Mouse (Mus musculus) heart, adult 9 months (tissue): ENCODE measurements around the gene Tmem184c.

Experiments used
- DNase-seq, 2 experiments: peaks; one replicate each; pipeline ENCODE4 v3.0.0; 2022; ENCODE audit warnings: low spot score in 2 of 2

Gene Tmem184c

DNA sequence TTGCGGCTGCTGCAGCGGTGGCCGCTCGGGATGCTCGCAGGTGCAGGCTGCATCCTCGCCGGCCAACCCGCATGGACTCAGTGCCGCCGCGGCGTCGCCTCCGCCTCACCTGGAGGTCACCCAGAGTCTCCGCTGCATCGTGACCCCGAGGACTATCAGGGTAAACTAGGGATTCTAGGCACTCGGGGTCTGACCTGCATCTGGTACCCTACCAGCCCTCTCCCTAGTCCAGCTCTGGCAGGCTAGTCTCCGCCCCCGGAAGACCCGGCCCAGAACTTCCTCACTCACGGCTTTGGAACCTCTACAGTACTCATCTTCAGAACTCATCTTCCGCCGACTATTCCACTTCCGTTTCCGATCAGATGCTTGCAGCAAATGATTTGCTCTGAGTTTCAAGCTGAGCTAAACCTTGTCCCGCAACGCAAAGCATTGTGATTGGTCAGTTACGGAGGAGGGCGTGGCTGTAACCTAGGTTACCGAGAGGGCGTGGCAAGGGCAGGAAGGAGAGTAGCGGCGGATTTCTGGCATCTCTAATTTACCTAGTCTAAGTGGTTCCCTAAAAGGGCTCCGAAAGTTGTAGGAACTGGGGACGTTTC, at the start of gene Tmem184c:
Gene Tmem184c, minus strand, starts transcription at position 325 of the 596 bp plus-strand sequence.
- DNase-seq = peak; percentile 97 to 98

DNA sequence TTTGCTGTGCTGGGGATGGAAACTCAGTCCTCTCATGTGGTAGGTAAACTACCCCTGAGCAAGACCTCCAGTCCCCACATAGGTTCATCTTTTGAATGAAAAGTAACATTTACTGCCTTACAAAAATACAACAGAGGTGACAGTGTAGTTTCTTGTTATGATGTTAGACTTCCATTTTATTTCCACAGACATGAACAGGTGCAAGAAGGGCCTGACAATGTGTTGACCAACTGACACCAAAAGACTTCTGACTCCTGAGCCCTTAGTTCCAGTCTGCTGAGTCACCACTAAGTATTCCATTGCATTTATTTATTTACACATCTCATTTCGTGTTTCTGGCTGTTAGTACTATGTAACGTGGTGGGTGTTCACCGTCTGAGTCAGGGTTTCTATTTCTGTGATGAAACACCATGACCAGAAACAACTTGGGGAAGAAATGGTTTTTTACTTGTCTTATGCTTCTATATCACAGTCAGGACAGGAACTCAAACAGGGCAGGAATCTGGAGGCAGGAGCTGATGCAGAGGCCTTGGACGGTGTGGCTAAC, 49.1 kb upstream of the Tmem184c start:
- DNase-seq = no peak

GRCm38 (mm10) chr8:77658356-77658755, 47.9 kb upstream of the Tmem184c start:
- no peak for DNase-seq

GRCm38 (mm10) chr8:77650646-77651190, 40.2 kb upstream of the Tmem184c start:
- no peak for DNase-seq

DNA sequence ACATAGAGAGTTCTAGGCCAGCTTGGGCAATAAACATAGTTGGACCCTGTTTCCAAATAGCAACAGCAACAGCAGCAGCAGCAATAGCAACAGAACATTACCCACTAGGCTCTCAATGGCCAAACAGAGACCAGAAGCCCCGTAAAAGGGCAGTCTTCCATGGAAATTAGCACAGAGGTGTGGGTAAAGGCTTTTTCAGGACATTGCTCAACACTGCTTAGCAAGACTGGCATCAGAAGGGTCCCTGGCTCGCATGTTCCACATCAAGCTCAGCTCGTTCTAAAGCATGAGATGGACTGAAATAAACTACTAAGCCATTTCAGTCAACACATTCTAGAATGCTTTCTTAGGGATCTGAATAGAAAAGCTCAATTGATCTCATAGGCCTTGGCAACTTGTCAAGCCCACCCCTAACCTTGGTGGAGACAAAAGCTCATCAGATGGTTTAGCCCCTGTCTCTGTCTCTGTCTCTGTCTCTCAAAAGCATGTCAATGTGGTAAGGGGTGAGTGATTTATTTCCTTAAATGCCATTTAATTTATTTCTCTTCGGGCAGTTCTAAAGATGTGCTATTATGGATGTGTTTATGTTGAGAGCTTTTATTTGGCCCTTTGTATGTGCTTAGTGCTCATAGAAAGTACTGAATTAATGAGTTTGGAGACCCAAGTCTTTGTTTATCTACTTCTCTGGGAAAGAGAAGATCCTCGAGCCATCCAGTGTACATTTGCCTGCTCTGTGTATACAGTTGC, 29.8 kb upstream of the Tmem184c start:
- DNase-seq = no peak

- no peak for DNase-seq
Observed at GRCm38 (mm10) chr8:77637593-77637992, 27.1 kb upstream of the Tmem184c start.

DNA sequence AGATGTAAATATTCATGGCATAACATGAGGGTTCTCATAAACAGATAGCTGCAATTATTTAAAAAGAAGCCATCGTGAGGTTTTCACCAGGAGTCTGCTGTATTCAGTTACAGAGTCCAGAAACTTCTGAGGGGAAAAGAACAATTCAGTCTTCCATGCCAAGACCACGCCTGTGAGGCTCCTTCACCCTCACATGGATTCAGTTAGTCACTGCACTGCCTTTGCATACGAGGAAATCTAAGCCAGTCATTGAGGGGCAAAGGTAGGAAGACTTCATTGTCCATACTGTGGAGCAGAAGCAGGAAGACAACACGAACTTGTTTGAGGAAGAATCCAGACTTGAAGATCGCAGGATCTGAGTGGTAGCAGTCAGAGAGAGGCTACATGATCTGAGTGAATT, 23.5 kb upstream of the Tmem184c start:
- no peak for DNase-seq

DNA sequence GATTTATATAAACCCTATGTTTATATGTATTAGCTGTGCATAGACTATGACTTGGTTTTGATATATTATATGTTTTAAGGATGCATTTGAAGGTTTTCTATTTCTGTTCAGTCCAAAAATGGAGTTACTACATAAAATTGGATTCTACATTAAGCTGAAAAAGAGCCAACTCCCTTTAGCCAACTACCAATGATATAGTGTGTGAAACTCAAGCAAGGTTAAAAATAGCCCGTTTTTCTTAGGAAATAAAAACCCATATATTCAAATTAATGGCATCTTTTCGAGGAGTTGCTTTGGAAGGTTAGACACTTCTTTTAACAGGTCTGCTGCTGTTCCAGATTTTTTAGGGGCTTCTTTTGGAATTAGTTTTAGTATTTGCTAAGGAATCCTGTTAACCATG, 22.7 kb upstream of the Tmem184c start:
- no peak for DNase-seq

DNA sequence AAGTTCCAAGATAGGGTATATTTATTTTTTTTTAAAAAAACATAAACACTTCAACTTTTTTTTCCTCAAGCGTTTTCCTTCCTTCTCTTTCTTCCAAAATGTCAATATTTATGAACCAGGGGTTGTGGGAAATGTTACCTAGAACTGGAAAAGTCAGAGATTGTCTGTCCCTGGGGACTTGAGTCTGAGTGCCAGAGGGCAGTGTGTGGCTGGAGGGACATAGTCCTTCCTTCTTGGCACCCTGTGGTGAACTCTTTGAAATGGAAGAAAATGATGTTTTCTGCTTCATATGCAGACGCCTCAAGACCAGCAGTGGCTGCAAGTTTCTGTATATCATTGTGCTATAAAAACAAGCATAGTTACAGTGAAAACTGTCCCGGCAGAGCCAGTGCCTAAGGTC, 20.2 kb upstream of the Tmem184c start:
- no peak for DNase-seq

DNA sequence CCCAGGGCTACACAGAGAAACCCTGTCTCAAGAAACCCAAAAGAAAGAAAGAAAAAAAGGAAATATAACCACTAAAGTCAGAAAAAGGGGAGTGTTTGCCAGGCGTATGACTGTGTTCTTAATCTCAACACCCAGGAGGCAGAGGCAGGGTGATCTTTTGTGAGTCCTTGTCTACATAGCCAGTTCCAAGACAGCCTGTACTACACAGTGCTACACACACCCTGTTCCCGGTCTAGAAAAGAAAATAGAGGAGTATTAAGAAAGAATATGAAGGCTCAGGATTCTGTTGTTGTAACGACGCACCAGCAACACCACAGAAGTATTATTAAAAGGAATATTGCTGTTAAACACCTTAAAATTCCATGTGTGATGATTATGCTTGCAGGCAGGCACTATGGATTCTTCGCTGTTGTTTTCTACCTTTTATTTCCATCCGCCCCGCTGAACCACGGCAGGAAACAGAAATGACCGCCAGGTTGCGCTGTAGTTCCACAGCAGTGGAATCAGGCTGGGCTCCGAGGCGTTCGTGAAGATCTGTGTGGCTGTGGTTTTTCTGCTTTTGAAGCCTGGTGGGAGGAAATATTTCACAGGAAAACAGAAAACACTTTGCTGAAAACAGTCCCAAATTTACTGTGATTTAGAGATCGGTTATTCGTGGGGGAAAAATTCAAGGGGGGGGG, 19.5 kb upstream of the Tmem184c start:
- peak; percentile 29 to 61 for DNase-seq

DNA sequence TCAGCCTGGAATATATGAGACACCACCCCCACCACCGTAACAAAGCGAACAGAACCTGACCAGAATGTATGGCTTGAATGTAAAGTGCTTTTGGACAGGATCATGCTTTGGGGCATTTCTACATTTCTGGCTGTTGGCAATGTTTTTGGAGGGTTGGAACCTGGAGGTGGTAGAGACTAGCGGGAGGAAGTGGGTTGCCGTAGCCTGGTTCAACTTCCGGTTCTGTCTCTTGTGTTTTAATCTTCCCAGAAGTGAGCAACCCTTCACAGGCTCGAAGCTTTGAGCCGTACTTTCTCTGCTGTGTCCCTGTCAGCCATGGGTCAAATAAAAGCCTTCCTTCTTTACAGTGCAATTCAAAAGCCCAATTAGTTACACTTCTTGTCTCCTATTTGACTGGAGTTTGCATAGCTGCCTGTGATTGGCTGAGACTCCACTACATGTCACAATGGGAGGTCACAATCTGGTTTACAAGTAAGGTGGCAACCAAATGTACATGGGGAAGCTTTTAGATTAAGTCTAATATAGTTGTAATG, 13.2 kb upstream of the Tmem184c start:
- DNase-seq = no peak

DNA sequence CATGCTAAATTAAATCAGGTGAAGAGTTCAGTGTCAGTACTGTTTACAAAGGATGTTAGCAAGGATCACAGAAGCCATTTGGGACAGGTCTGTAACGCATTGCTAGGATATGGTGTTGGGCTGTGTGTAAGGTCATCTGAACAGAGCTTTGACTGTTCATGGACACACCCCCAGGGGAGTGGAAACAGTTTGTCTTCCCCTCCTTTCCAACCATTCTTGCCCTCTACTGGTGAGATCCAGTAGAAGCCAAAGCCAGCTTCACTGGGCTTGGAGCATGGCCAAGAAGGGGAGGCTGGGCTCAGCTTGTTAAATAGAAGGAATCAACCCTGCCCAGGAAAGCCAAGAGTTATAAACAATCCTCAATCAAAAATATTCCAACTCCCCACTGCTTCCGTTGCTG, 7.4 kb upstream of the Tmem184c start:
- DNase-seq = peak; percentile 20 to 23

- no peak for DNase-seq
Observed at GRCm38 (mm10) chr8:77609621-77610020, 877 bp downstream of the Tmem184c start.

GRCm38 (mm10) chr8:77584174-77584573, 26.3 kb downstream of the Tmem184c start:
- no peak for DNase-seq

DNA sequence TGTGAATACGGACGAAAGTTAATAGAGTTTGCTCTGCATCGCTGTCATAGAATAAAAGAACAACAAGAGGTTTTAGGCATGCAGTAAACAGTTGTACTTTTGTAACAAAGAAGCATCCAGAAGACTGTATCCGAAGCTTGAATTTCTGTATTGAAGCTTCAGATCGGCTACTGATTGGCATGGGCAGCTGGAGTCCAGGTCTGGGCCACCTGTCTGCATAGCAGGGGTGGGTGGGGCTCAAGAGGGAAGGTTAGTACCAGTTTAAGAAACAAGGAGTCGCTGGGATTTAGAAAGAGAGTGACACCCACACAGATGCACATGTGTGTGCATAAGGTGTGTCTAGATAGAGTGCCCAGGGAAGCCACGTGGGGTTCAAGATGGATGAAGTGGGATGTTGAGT, 32.8 kb downstream of the Tmem184c start:
- DNase-seq = no peak

GRCm38 (mm10) chr8:77574229-77574628, 36.3 kb downstream of the Tmem184c start:
- no peak for DNase-seq

GRCm38 (mm10) chr8:77561441-77561840, 49.1 kb downstream of the Tmem184c start:
- DNase-seq = no peak

DNA sequence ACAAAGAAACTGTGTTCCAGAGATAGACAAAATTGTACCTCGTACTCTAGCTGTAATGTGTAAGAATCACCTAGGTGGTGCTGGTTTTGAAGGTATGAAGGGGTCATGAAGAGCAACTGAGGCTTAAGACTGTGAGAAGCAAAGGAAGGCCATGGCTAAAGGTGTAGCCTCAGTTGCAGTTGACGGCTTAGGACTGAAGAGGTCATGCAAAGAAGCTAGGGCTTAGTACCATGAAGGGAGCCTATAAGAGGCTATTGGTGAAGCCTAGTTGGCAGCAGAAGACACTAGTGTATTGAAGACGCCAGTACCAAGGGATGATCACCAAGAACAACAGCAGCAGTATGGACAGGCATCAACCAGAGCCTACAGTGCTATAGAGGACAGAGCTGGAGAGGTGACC, 58.0 kb downstream of the Tmem184c start:
- no peak for DNase-seq

DNA sequence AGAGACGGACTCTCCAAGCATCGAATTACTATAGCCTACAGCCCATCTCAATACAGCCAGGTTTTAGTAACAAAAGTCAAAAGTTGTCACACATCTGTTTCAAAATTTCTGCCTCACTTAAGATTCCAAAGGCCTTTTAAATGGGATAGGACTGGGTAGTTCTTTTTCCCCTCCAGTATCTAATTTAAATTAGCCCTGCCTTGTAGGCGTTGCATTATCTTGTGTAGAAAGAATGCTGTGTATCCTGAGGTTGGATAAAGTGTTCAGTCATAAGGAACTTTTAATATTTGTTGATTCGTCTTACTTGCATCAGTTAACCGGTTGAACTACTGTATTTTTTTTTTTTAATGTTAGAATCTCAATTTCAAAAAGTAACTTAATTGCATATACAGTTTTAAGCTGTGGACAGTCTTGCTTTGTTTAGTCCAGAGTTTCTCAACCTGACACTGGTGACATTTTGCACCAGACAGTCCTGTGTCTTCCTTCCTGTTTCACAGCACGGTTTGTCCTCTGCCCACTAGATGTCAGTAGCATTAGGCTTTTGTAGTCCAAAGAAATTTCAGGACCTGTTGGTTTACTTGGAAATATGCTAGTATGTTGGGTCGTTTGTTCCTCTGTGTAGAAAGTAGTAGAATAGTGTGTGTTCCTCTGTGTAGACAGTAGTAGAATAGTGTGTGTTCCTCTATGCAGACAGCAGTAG, 60.5 kb downstream of the Tmem184c start:
- DNase-seq = peak; percentile 10 to 40

DNA sequence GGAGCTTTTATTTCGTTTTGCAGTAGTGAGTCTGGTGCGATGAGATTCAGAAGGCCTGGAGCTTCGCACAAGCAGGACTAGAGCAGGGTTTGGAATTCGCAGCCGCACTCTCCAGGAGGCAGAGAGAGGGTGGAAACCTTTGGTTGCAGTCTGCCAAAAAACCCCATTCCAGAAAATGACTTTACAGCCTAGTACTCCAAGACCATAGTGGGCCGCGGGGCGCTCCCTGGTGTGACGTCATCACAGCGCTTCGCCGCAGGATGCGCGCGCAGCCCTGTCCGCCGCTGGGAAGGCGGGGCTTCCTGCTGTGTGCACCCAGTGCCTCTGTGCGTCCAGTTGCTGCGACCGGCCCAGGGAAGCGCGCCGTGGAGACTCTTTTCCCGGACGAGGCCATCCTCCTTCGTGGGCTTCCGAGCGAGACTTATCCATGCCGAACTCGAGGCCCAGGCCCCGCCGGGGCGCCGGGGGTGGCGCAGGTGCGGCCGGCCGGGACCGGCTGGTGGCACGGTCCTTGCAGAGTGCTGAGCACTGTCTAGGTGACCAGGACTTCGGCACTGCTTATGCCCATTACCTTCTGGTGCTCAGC, 61.3 kb downstream of the Tmem184c start, which contains the start of gene Prmt9:
Gene Prmt9, plus strand, starts transcription at position 277 of the 586 bp plus-strand sequence.
- peak; percentile 94 to 95 for DNase-seq
